Mouse (Mus musculus) lung, adult 18-20 months (tissue): ENCODE data around the gene Sipa1l1.

Source experiments
- DNase-seq, 2 experiments: peaks; one replicate each; pipeline ENCODE4 v3.0.0; 2022; ENCODE audit warnings: mixed read lengths in 2 of 2

Gene Sipa1l1

DNA sequence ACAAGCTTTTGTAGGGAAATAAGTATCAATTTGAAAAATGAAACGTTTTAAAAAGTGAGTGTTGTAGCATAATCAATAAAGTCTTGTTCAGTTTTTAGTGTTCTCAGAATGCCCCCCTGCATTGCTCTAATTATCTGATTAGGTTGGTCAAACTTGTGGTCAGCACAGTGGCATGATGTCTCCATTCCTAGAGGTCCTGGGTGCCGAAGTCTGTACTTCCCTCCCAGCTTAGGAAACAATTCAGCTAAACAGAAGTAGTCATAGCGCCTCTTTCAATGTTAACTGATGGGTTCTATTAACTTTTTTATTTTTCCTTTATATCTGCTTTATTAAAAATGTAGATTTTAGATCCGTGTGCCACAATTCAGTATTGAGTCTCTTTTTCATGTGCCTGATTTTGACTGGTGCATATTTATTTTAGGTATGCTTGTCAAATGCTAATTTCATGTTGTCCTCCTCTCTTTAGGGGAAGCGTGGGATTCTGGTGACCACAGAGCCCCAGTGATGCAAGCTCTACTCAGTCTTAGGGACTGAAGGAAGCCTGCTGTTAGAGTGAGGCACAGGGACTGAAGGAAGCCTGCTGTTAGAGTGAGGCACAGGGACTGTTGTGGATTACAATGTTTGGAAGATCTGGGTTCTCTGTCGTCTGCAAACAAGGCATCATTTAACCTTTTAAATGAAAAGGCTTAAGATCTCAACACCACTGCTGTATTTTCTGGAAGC, 171.2 kb downstream of the Sipa1l1 start:
- DNase-seq = no peak

- no peak for DNase-seq
Measured at GRCm38 (mm10) chr12:82341181-82341580, 172.1 kb downstream of the Sipa1l1 start.

GRCm38 (mm10) chr12:82341696-82342095, 172.6 kb downstream of the Sipa1l1 start:
- no peak for DNase-seq

- no peak for DNase-seq
Measured at GRCm38 (mm10) chr12:82350082-82350481, 181.0 kb downstream of the Sipa1l1 start.

DNA sequence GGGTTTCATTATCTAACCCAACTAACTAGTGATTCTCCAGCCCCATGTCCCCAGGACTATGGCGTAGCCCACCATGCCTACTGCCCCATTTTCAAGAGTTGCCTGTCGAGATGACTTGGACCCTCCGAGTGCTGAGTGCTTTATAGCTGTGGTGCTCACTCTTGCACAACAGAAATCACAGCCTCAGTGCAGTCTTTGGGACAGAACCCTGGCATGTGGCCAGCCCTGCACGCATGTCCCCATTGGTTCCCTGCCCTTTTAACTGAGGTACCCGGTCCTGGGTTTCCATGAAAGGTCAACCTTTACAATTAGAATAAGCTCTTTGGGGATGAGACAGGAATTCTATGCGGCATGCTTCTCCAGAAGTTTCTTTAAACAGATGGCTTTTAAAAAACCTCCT, 181.8 kb downstream of the Sipa1l1 start:
- peak in 1 of 2 experiments; percentile 31 for DNase-seq

DNA sequence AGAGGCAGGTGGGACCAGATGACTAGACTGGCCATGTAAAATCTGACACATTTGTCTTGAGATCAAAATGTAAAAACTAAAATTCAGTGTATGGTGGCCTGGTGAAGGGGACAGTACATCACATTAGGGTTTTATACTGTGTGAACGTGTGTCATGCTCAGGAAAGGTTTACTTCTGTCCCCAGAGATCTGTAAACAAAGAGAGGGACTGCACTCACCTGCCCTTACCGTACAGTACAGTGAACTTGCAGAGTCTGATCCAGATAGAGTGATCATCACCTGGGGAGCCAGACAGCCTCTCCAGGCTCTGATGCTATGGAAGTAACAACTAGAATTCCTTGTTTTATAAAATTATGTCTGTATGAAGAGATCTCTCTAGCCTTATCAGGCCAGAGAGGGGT, 184.5 kb downstream of the Sipa1l1 start:
- no peak for DNase-seq

- no peak for DNase-seq
Measured at GRCm38 (mm10) chr12:82355419-82356149, 186.5 kb downstream of the Sipa1l1 start.

- DNase-seq = no peak
Measured at GRCm38 (mm10) chr12:82356476-82356875, 187.4 kb downstream of the Sipa1l1 start.

DNA sequence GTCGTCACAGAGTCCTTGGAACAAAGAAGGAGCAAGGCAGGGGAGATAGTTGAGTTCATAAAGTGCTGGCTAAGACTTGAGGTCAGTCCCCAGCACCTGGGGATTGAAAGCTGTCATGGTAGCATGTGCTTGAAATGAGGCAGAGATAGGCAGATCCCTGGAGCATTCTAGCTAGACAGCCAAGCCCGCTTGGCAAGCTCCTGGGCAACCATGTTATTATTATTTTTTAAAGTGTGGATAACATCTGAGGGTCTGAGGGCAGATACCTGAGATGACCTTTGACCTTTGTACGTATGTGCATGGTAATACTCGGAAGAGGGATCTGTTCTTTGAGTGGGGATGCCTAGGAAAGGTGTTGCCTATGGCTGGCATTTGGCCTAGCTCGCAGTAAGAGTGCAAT, 188.3 kb downstream of the Sipa1l1 start:
- DNase-seq = no peak

DNA sequence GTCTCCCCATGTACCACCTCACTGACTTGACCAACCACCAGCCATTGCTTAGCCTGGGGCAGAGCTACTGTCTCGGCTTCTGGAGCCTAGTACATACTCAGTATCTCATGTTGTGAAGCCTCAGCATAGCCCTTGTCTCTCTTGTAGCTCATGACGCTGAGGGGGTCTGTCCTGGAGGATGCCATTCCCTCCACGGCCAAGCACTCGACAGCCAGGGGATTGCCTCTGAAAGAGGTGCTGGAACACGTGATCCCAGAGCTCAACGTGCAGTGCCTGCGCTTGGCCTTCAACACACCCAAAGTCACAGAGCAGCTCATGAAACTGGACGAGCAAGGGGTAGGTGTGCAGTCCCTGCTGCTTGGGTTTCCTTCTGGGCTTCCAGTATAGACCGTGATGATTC, 193.7 kb downstream of the Sipa1l1 start:
- DNase-seq = no peak

DNA sequence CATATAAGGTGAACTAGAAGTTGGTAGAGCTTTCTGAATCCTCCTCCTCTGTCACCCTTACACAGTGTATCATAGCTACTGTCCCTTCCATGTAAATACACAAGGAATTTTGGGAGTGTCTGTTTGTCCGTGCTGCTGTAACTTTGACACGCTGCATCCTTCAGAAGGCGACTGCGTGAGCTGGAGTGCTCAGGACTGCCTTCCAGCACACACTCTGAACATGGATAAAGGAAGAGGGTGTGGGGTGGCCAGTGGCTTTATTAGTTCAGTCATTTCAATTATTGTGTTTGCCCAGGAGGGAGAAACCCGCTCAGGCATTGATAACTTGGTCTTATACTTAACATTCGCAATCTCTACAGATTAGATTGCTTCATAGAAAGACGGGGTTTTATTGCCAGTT, 195.1 kb downstream of the Sipa1l1 start:
- no peak for DNase-seq

- DNase-seq = no peak
Measured at GRCm38 (mm10) chr12:82365276-82365875, 196.3 kb downstream of the Sipa1l1 start.

- no peak for DNase-seq
Measured at GRCm38 (mm10) chr12:82366754-82367153, 197.6 kb downstream of the Sipa1l1 start.

- no peak for DNase-seq
Measured at GRCm38 (mm10) chr12:82367345-82367744, 198.2 kb downstream of the Sipa1l1 start.

DNA sequence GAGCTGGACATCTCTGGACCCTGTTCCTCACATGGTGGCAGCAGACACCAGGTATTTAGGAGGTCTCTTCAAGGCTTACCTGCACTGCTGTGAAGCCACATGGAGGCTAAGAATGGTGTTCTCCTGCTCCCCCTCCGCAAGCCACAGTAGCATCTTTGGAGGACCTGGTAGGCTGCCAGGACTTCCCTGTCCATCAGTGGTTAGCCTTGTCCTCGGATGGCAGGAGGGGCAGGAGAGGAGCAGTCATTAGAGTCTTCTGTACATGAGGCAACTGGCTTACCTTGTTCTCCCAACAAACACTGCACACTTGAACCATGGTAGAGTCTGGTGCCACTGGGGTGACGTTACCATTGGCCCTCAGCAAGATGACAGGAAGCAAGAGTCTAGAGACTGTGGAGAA, 198.9 kb downstream of the Sipa1l1 start:
- no peak for DNase-seq

- DNase-seq = no peak
Measured at GRCm38 (mm10) chr12:82369402-82370160, 200.5 kb downstream of the Sipa1l1 start.

DNA sequence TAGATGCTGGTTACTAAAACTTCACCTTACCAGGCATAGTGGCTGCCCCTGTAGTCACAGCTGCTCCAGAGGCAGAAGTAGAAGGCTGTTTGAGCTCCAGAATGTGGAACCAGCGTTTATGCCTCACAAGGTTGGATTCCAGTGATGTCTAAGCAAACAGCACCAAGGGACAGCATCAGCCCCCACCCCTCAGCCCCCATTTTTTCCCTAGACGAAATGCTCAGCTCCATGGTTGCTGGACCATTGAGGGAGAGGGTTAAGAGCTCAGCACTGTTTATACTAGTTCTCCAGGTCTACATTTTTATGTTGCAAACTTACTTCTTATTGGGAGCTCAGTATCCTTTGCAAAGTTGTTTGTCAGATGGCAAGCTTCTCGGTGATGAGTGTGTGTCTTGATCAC, 202.1 kb downstream of the Sipa1l1 start:
- no peak for DNase-seq

DNA sequence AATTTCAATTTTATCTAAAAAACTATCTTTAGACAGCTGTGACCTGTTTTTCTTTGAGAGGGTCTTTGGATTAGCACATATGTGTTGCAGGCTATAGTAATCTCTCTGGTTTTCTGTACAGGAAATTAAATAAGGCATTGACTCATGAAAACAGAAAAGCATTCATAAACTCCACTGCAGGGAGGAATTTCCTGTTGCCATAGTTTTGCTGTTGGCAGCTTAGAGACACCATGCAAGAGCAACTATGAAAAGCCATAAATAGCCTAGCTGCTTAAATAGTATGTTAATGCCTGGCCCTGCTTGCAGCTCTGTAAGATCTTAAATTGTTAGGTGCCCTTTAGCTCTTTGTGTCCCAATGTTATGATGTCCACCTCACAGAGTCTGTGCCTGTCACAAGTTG, 204.9 kb downstream of the Sipa1l1 start:
- DNase-seq = no peak

DNA sequence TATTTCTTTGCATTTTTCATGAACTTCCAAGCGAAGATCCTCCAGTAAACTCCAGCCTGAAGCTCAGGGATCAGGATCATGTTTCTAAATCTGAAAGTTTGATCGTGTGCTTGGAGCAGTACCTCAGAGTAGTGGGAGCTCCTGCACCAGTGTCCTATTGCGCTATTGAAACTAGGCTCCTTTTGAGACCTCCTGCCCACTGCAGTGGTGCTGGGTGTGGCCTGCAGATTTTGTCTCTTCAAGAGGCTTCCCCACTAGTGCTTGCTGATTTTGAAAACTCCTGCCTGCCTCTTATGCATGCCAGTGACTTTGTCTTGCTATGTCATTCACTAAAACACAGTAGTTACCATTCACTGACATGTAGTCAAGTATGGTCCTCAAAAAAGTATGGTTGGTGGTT, 213.8 kb downstream of the Sipa1l1 start:
- DNase-seq = no peak

DNA sequence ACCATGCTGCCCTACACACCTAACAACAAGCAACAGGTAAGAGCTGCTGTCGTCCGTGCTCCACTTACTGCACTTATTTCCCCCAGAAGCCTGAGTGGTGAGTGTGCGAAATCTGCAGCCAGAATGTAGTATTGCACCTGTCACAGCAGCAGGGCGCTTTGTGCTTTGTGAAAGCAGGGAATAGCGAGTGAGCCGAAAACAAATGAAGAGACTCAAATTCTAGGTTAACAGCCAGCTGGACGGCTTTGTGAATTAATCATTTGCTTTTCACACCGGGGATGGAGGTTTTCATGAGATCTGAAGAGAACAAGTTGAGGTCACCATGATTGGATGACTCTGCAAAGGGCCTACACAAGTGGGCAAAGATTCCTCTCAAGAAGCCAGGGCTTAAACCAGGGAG, 215.6 kb downstream of the Sipa1l1 start:
- DNase-seq = no peak

DNA sequence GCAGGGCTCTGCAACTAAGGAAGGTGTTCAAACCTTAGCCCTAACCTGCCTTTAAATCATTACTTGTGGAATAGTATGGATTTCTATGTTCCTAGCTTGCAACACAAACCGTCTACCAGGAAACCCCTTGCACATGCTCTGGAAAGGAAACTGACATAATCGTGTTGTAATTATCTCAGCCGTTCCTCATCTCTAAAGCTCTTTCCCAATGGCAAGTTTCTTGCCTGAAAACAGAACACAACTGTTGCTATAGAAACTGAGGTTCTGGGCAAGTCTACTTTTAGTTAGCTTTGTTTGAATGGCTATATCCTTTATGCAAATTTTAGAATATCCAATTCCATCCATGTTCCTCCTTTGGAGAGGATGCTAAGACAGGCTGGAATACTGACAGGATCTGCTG, 217.9 kb downstream of the Sipa1l1 start:
- DNase-seq = no peak

- no peak for DNase-seq
Measured at GRCm38 (mm10) chr12:82387647-82388046, 218.5 kb downstream of the Sipa1l1 start.

DNA sequence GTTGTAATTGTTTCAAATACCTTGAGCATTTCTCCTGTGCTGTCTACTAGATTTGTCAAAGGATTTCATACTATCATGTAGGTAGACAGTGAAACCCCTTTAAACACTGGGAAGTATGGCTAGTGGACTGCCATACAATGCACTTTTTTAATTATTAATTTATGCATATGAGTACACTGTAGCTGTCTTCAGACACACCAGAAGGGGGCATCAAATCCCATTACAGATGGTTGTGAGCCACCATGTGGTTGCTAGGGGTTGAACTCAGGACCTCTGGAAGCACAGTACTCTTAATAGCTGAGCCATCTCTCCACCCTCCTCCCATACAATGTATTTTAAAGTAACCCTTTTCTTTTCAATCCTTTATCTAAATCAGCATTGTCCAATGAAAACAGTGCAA, 219.0 kb downstream of the Sipa1l1 start:
- DNase-seq = no peak
